Mouse (Mus musculus) splenic B cell, adult 2 months (primary cell): ENCODE data around the gene Pitpnm2.

ENCODE experiments used
- DNase-seq: peaks from one replicate; pipeline ENCODE4 v3.0.0-alpha.2; 2011; ENCODE audit warnings: low read depth, low spot score
- H3K27me3 ChIP-seq: 2 replicates; pipeline ENCODE4 v1.6.1; 2012; ENCODE audit warnings: mild to moderate bottlenecking, low read length, moderate library complexity, mixed read lengths; ENCODE audit not compliant: control insufficient read depth, poor library complexity, insufficient read depth, severe bottlenecking
- H3K36me3 ChIP-seq: 2 replicates; pipeline ENCODE4 v1.6.1; 2012; ENCODE audit warnings: mild to moderate bottlenecking, low read length, moderate library complexity, mixed read lengths; ENCODE audit not compliant: control insufficient read depth, poor library complexity, insufficient read depth, severe bottlenecking

Pitpnm2 gene

DNA sequence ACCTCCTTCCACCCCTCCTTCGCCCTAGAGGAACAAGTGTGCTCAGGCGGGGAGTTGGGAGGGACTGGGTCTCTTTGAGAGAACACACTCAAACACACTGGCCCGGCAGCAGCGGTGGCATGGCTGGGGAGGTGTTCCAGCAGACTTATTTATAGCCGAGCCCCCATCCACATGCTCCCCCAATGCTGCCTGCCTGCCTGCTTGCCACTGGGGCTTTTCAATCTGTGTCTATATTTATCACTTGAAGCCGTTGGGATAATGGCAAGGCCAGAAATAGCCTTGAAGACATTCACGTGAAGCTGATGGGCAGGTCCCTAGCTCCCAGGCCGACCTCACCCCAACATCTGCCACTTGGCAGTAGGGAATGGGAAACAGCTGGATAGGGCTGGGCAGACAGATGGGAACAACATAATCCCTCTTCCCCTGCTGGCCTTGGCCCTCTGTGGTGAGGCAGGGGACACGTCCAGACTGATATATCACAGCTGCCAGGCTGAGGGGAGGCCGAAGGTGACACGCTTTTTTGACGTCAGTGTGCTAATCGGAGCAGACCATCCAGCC, 43.0 kb downstream of the Pitpnm2 start:
- H3K36me3 ChIP-seq = no peaks in the 10 kb centered on the region
- H3K27me3 ChIP-seq = no peaks in the 10 kb centered on the region
- DNase-seq = no peak

DNA sequence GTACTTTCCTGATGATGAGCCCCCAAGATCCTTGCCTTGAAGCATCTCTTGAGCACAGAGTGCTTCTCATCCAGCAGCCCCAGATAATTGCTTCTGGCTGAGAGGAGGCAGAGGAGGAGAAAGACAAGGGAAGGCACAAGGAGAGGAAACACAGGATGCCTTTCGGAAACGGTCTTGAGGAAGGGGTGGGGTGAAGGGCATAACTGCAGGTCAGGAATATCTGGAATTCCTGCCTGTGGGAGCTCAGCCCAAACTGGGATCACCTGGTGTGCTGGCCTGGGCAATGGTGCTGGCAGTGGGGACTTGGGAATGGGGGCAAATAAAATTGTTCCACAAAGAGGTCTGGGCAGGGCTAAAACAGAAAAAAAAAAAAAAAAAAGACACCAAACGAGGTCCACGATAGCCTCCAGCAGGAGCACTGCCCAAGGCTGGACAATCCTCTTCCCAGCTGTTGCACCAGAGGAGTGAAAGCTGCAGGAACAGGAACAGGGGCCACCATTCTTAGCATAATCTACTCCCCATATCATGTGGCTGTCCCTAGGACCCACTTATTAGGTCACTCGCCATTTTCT, 43.7 kb downstream of the Pitpnm2 start:
- H3K27me3 ChIP-seq = no peaks in the 10 kb centered on the region
- no peaks in the 10 kb centered on the region for H3K36me3 ChIP-seq
- DNase-seq = no peak

DNA sequence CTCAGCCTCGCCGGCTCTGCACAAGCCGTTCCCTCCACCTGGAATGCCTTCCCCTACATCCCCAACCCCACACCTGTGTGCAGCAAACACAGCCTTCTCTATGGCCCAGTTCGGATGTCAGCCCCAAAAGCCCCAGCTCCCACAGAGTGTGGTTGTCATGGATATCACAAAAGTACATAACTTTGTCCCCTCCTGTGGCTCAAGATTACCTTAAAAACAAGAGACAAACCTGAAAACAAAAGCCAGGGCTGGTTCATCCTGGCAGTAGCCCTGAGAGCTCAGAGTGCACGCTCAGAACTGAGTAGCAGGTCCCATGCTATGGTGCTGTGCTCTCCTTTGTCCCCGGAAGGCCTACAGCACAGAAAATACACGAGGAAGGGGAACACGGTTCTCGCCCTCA, 44.3 kb downstream of the Pitpnm2 start:
- no peaks in the 10 kb centered on the region for H3K36me3 ChIP-seq
- no peaks in the 10 kb centered on the region for H3K27me3 ChIP-seq
- DNase-seq = no peak

DNA sequence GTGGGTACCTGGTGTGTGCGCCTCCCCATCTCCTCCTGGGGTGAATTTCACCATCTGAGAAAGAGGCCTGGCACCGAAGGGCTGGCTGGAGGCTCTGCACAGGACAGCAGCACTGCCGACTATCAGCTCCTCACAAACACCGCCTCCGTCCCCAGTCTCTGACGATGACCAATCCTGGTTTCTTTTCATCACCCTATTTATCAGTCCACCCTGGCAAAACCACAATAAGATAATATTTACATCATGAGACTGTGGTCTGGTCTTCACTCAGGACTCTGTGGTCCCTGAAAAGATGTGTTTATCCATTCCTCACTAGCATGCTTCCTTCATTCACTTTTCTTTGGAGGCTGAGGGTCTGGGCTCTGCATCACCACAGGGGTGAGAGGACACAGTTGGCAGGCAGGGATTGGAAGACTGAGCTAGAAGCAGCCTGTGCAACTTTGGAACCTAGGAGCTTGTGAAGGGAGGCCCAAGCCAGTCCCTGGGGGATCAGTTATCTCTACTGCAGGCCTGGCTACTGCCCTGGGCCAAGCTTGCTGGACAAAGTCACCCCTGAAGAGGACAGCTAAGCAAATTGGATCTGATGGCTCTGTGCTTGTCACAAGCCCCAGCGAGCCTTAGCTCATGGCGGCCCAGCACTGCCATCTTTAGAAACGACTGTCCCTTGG, 45.3 kb downstream of the Pitpnm2 start:
- Histone ChIP-seq H3K27me3 (no peaks in the 10 kb centered on the region), H3K36me3 (no peaks in the 10 kb centered on the region)
- DNase-seq = no peak

DNA sequence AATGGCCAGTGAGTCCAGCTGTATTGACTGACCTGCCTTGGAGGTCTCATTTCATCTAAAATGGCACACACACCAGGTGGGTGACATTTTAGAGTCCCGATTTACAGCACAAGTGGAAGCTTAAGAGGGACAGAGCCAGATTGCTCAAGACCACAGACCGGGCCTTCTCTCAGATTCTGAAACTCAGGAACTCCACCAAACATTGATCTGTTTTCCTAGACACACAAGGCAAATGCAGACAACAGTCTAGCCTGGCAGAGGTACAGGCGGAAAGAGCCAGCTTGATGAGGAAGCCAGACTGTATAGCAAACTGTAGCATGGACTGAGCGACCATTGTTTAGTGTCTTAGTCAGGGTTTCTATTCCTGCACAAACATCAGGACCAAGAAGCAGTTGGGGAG, 46.3 kb downstream of the Pitpnm2 start:
- no peaks in the 10 kb centered on the region for H3K36me3 ChIP-seq
- no peaks in the 10 kb centered on the region for H3K27me3 ChIP-seq

DNA sequence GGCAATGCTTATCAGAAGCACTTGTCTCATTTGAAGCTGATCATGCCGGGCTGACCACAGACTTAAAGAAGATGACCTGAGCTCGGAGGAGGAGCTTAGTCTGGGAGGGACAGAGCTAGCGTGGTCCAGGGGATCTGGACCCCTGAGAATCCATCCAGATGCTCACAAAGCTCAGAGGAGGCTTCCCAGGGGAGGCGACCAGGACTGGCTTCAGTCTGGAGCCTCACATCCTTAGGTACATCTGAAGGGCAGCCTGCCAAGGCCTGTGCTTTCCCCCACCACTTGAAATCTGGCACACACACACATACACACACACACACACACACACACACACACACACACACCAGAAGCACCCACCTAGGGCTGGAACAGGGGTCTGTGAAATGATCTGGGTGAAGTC, 47.5 kb downstream of the Pitpnm2 start:
- DNase-seq = no peak
- no peaks in the 10 kb centered on the region for H3K27me3 ChIP-seq
- no peaks in the 10 kb centered on the region for H3K36me3 ChIP-seq

More for the DNA sequence above, 46.3 kb downstream of the Pitpnm2 start:
- DNase-seq = no peak

DNA sequence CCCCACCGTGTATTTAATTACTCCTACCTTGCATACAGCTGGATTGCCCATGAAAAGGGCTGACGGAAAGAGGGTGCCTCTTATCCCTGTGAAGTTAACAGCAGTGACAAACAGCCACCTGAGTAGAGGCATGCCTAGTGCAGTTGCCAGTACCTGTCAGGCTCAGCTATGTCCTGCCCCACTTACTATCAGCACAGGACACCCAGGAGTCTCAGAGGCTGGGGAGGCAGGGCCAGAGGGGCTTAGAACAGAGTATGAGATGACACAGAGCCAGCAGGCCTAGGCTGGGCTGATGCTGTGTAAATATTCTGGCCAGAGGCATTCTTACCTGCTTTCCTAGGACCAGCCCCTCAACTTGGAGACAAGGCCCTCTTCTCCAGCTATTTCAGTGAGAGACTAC, 48.0 kb downstream of the Pitpnm2 start:
- Histone ChIP-seq H3K27me3 (no peaks in the 10 kb centered on the region), H3K36me3 (no peaks in the 10 kb centered on the region)
- no peak for DNase-seq

DNA sequence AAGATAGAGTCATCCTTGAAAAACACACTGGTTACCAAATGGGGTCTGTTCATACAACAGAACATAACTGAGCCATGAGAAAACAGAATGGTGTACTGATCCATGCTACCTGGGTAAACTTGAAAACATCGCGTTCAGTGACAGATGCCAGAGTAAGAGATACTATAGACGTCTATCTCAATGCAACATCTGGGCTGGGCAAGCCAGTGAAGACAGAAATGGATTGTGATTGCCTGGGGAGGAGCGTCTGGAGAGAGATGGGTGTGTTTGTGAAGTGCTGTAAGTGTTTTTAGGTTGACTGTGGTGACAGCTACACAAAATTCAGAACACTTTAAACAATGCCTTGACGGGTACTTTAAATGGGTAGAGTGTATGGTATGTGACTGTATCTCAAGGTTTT, 48.7 kb downstream of the Pitpnm2 start:
- DNase-seq = no peak
- Histone ChIP-seq H3K36me3 (no peaks in the 10 kb centered on the region), H3K27me3 (no peaks in the 10 kb centered on the region)

DNA sequence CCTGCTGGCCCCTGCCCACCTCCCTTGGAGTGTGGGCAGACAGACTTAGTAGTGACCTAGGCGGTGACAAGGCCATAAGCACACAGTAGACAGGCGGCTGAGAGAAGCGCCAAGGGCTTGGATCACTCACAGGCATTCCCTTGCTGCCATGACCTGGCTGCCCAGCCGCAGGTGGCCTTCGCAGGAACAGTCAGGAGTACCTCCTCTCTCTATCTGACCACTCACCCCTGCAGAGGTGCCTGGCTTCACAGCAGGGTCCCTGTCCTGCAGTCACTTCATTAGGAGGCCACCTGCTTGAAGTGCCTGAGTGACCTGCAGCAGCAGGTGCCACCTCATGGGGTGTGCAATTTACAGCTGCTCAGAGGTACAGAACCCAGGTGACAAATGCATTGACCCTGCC, 50.4 kb downstream of the Pitpnm2 start:
- Histone ChIP-seq H3K27me3 (no peaks in the 10 kb centered on the region), H3K36me3 (no peaks in the 10 kb centered on the region)
- DNase-seq = no peak

DNA sequence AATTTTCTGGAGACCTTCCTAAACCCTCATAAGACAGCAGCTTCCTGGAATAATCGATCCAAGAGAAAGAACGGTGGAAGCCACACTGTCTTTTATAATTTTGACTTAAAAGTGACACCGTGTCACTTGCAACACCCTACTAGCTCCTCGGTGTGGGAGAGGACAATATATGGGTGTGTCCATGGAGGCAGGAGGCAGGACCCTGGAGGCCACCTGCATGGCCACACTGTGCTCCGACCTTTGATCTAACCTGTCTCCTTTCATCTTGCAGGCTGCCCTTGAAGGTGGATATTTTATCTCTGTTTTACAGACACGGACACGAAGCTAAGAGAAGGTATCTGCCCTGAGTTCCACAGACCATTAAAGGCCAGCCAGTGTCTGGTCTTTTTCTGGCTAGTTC, 51.1 kb downstream of the Pitpnm2 start:
- Histone ChIP-seq H3K27me3 (no peaks in the 10 kb centered on the region), H3K36me3 (no peaks in the 10 kb centered on the region)
- DNase-seq = no peak

DNA sequence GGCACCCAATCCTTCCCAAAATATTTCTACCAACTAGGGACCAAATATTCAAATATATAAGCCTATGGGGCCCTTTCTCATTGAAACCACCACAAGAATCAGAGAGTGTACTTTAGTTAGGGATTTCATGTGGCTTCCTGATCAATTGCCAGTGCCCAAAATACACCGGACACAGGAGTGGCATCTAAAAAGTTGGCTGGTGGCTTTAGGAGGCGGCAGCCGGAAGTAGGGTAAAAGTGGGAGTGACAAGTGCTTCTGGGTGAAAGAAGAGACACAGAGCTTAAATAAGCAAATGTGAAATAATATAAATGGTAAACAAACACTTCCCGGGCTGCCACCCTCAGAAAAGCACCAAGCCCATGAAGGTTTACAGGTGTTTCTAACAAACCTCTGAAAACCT, 53.5 kb downstream of the Pitpnm2 start:
- no peaks in the 10 kb centered on the region for H3K27me3 ChIP-seq
- DNase-seq = no peak
- H3K36me3 ChIP-seq = no peaks in the 10 kb centered on the region

DNA sequence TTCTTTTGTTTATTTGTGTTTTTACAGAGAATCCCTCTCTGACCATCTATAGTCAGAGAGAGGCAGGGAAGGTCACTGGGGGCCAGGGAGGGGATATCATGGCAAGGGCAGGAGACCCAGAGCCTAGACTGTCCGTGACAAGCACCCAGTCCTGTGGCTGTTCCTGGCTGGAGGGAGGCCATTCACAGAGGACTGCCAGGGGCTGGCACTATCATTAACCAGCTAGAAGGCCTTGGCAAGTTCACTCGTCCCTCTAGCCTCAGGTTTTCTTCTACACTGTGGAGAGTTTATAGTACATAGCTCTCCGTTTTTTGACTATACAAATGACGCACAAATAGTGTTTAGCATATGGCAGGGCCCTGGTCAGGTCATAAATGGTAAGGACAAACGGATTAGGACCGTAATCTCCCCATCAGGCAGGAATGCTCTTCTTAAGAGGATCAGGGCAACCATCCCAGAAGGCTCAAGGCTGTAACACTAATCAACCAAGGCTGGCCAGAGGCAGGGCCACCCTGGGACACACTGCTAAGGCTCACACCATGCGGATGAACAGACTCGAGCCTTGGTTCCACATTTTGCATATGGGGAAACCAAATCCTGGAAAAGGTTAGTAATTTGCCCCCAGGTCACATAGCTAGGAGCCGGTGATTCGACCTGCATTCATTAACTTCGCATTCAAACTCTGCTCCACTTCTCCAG, 55.0 kb downstream of the Pitpnm2 start:
- H3K27me3 ChIP-seq = no peaks in the 10 kb centered on the region
- no peak for DNase-seq
- H3K36me3 ChIP-seq = no peaks in the 10 kb centered on the region

DNA sequence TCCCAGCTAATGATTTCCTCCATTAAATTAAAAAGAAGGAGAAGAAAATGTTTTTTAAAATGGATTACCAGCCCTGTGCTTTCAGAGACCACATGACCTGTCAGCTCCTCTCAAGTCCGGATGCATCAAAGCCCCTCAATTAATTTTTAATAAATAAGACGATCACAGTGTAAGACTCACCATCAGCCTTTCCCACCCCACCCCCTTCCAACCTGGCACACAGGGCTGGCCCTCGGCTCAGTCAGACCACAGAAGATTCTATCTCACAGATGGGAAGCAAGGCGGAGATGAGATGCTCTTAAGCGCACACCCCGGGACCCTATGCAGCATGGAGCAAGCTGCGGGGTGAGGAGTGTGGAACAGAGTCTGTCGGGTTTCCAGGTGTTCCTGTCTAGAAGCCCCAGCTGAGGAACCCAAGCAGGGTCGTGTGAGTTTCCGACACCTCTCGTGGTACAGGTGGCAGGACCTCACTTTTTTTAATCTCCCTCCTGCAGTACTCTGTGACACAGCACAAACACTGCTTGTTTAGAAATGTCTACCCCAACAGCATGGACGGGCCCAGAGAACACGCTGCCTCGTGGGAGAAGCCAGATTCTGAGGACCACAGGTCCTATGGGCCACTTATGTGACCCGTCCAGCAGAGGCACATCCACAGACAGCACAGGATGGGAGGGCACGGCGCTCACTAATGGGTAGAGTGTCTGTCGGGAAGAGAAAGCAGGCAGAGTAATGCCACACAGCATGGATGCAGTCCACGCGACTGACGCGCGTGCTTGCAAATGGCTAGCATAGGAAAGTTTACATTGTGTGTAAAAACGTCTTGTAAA, 56.1 kb downstream of the Pitpnm2 start:
- Histone ChIP-seq H3K27me3 (no peaks in the 10 kb centered on the region), H3K36me3 (no peaks in the 10 kb centered on the region)
- no peak for DNase-seq

DNA sequence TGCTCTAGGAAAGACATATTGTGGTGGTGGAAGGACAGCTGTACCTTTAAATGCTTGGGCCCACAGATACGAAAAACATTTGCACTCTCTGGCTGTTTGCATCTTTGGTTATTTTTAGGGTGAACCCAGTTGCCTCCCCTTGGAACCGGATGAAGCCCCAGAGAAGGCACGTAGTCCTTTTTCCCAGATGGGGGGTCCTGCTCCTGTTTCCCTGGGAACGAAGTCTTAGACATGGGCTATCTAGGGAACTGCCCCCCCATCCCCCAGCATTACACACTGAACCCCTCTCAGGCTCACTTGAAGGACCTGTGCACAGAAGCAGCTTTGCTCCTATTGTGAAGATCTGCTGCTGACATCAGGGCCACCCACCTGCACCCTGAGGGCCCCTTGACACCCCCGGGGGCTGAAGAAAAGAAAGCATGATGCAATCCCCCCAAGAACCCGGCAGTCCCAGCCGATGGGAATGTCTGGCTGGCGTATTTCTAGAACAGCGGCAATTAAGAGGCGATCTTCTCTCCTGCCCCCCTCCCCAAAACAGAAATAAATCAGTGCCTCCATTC, 56.8 kb downstream of the Pitpnm2 start:
- no peak for DNase-seq
- H3K36me3 ChIP-seq = no peaks in the 10 kb centered on the region; the same call in 1 of the 2 replicates
- H3K27me3 ChIP-seq = no peaks in the 10 kb centered on the region
